Mouse (Mus musculus) CH12.LX (cell line): ENCODE results near the gene Col20a1. TPM values are rescaled to one million over a fixed set of nuclear protein-coding genes. Genes with fewer than 3 reads are reported as not detected.

Source experiments
- DNase-seq: peaks from one replicate; pipeline ENCODE4 v3.0.0-alpha.2; 2013; ENCODE audit errors: extremely low read depth
- H3K27ac ChIP-seq: 2 replicates; pipeline ENCODE4 v1.5.1; 2012; ENCODE audit warnings: low read depth, mild to moderate bottlenecking, control low read depth, moderate library complexity; ENCODE audit not compliant: insufficient read depth
- H3K27me3 ChIP-seq: replicated peaks from 2 replicates; pipeline ENCODE3; 2012; ENCODE audit warnings: inconsistent platforms
- H3K36me3 ChIP-seq, 2 experiments: replicated peaks in 1 of 2; 2 replicates each; pipeline versions ENCODE3 to v1.6.1; 2012; ENCODE audit warnings: inconsistent platforms in 1 of 2, low read length in 1 of 2, mild to moderate bottlenecking in 1 of 2, mixed read lengths in 1 of 2, moderate library complexity in 1 of 2; ENCODE audit not compliant: control insufficient read depth in 1 of 2, insufficient read depth in 1 of 2
- H3K4me1 ChIP-seq, 2 experiments: 2 replicates each; pipeline ENCODE4 v1.6.1; 2012; ENCODE audit warnings: inconsistent platforms in 1 of 2, moderate library complexity in 1 of 2; ENCODE audit not compliant: insufficient read depth in 2 of 2, control insufficient read depth in 1 of 2
- H3K4me2 ChIP-seq: 2 replicates; pipeline ENCODE4 v1.6.1; 2012; ENCODE audit warnings: low read depth, mild to moderate bottlenecking, control low read depth; ENCODE audit not compliant: poor library complexity, insufficient read depth, severe bottlenecking
- H3K4me3 ChIP-seq, 3 experiments: fragments of 150-350 bp in 1 of 3; sonication (generic) in 1 of 3; replicated peaks in 1 of 3; 2 replicates each; pipeline versions ENCODE3 to v1.5.1; 2011 to 2012; ENCODE audit warnings: low read depth in 2 of 3, low read length in 2 of 3, mild to moderate bottlenecking in 2 of 3, moderate library complexity in 2 of 3, control low read depth in 1 of 3, improper control_type of control experiment in 1 of 3, inconsistent platforms in 1 of 3, mixed read lengths in 1 of 3; ENCODE audit not compliant: poor library complexity in 1 of 3
- H3K79me2 ChIP-seq: replicated peaks from 2 replicates; pipeline ENCODE4 v1.6.1; 2012; ENCODE audit warnings: mild to moderate bottlenecking, moderate library complexity; ENCODE audit not compliant: control insufficient read depth, poor library complexity, insufficient read depth, severe bottlenecking; ENCODE audit errors: extremely low read depth
- H3K9ac ChIP-seq: 2 replicates; pipeline ENCODE4 v1.6.1; 2012; ENCODE audit warnings: low read depth, mild to moderate bottlenecking, control low read depth, moderate library complexity; ENCODE audit not compliant: insufficient read depth
- H3K9me3 ChIP-seq: replicated peaks from 2 replicates; pipeline ENCODE3; 2012; ENCODE audit warnings: low read length, inconsistent platforms, mixed read lengths
- BHLHE40 ChIP-seq: IDR thresholded peaks from 2 replicates; pipeline ENCODE4 v1.6.1; 2011; ENCODE audit warnings: mild to moderate bottlenecking, low read depth, low read length, improper control_type of control experiment
- CHD2 ChIP-seq: IDR thresholded peaks from 2 replicates; pipeline ENCODE4 v1.6.1; 2011; ENCODE audit warnings: low read length, improper control_type of control experiment
- CTCF ChIP-seq, 2 experiments: IDR thresholded peaks in 1 of 2; conservative IDR thresholded peaks in 1 of 2; 2 replicates each; pipeline ENCODE4 v1.5.1; 2011 to 2012; ENCODE audit warnings: low read depth in 2 of 2, low read length in 2 of 2, improper control_type of control experiment in 1 of 2, inconsistent platforms in 1 of 2, mild to moderate bottlenecking in 1 of 2, moderate library complexity in 1 of 2
- ELF1 ChIP-seq: IDR thresholded peaks from 2 replicates; pipeline ENCODE4 v1.6.1; 2014; ENCODE audit warnings: low read depth, mild to moderate bottlenecking, inconsistent platforms, low read length, improper control_type of control experiment
- ETS1 ChIP-seq: conservative IDR thresholded peaks from 2 replicates; pipeline ENCODE4 v1.6.1; 2012; ENCODE audit warnings: low read depth, mild to moderate bottlenecking, inconsistent platforms, low read length, improper control_type of control experiment, moderate library complexity
- GABPA ChIP-seq: IDR thresholded peaks from 2 replicates; pipeline ENCODE4 v1.6.1; 2012; ENCODE audit warnings: low read depth, low read length, improper control_type of control experiment, inconsistent platforms; ENCODE audit not compliant: insufficient replicate concordance
- HCFC1 ChIP-seq: IDR thresholded peaks from 2 replicates; pipeline ENCODE4 v1.6.1; 2012; ENCODE audit warnings: low read depth, mild to moderate bottlenecking, inconsistent platforms, low read length, improper control_type of control experiment
- IRF4 ChIP-seq: IDR thresholded peaks from 2 replicates; pipeline ENCODE4 v1.6.1; 2014; ENCODE audit warnings: low read depth, mild to moderate bottlenecking, inconsistent platforms, low read length, improper control_type of control experiment
- JUN ChIP-seq: IDR thresholded peaks from 2 replicates; pipeline ENCODE4 v1.6.1; 2011; ENCODE audit warnings: low read depth, mild to moderate bottlenecking, low read length, improper control_type of control experiment, moderate library complexity; ENCODE audit not compliant: insufficient read depth
- JUND ChIP-seq: conservative IDR thresholded peaks from 2 replicates; pipeline ENCODE4 v1.6.1; 2011; ENCODE audit warnings: low read depth, low read length, improper control_type of control experiment
- MAX ChIP-seq: IDR thresholded peaks from 2 replicates; pipeline ENCODE4 v1.6.1; 2011; ENCODE audit warnings: low read length, improper control_type of control experiment
- MYC ChIP-seq: IDR thresholded peaks from 2 replicates; pipeline ENCODE4 v1.6.1; 2011; ENCODE audit warnings: low read depth, mild to moderate bottlenecking, improper control_type of control experiment, low read length
- NELFE ChIP-seq: IDR thresholded peaks from 2 replicates; pipeline ENCODE4 v1.6.1; 2011; ENCODE audit warnings: low read depth, low read length, improper control_type of control experiment
- NRF1 ChIP-seq: IDR thresholded peaks from 2 replicates; pipeline ENCODE4 v1.6.1; 2014; ENCODE audit warnings: low read depth, mild to moderate bottlenecking, inconsistent platforms, low read length, improper control_type of control experiment, moderate library complexity
- POLR2A ChIP-seq: IDR thresholded peaks from 2 replicates; pipeline ENCODE4 v1.6.1; 2011; ENCODE audit warnings: low read depth, mild to moderate bottlenecking, improper control_type of control experiment, low read length
- UBTF ChIP-seq: IDR thresholded peaks from 2 replicates; pipeline ENCODE4 v1.6.1; 2012; ENCODE audit warnings: low read depth, mild to moderate bottlenecking, inconsistent platforms, low read length, improper control_type of control experiment, moderate library complexity
- USF2 ChIP-seq: conservative IDR thresholded peaks from 2 replicates; pipeline ENCODE4 v1.6.1; 2011; ENCODE audit warnings: low read depth, low read length, improper control_type of control experiment
- ZC3H11A ChIP-seq: IDR thresholded peaks from 2 replicates; pipeline ENCODE4 v1.6.1; 2012; ENCODE audit warnings: low read depth, mild to moderate bottlenecking, inconsistent platforms, low read length, improper control_type of control experiment
- ZKSCAN1 ChIP-seq: IDR thresholded peaks from 2 replicates; pipeline ENCODE4 v1.6.1; 2012; ENCODE audit warnings: low read depth, inconsistent platforms, low read length, improper control_type of control experiment, borderline replicate concordance
- ZMIZ1 ChIP-seq: IDR thresholded peaks from 2 replicates; pipeline ENCODE4 v1.6.1; 2012; ENCODE audit warnings: low read depth, mild to moderate bottlenecking, inconsistent platforms, low read length, improper control_type of control experiment
- dilution Hi-C: fragments of 300-500 bp; cut with MboI; formaldehyde crosslinking; loops from 2 replicates; pipeline ENCODE4 v1.14.3; 2020; ENCODE audit warnings: low sequenced_read_pairs; ENCODE audit not compliant: extremely low pct_unique_long_range_greater_than_20kb, extremely low pct_ligation_motif_present
- in situ Hi-C: fragments of 300-500 bp; cut with MboI; formaldehyde crosslinking; loops from 3 replicates; pipeline ENCODE4 v1.14.3; 2019; ENCODE audit warnings: low sequenced_read_pairs, low pct_ligation_motif_present, low pct_unique_long_range_greater_than_20kb, mixed read lengths
- polyA plus RNA-seq: library from polyadenylated mRNA; unstranded; fragments of >175 nt; gene quantifications from 2 replicates; pipeline ENCODE4 v1.2.1, GENCODE M21; 2012; ENCODE audit warnings: low read depth; ENCODE audit not compliant: insufficient read length
- total RNA-seq, 2 experiments: library from RNA; depleted of rRNA; stranded (reverse); fragments of 300-350 nt in 1 of 2; fragments of >200 nt in 1 of 2; gene quantifications; 2 replicates each; pipeline ENCODE4 v1.2.3; 2012 to 2014

The Col20a1 gene
- total and polyA plus RNA-seq, 3 experiments: 0.52 to 2.2 (median 0.68) TPM

GRCm38 (mm10) chr2:181057341-181057740 lies 71.0 kb downstream of the Col20a1 start:
- DNase-seq: no peak
- no peaks in the 10 kb centered on the region for H3K4me1 ChIP-seq
- no peak for TF ChIP-seq UBTF
- 0 out of 2 replicates have a peak, but pooled peaks have one; percentile 13 for TF ChIP-seq BHLHE40
- H3K4me3 ChIP-seq: no peak overlapping the region
- H3K9me3 ChIP-seq: no peaks in the 10 kb centered on the region
- no peak overlapping the region for H3K4me2 ChIP-seq
- dilution Hi-C loops (no loop called here), in situ Hi-C loops (loop anchor here (5.0 kb wide), 1 partner anchor 60 kb away; no protein-coding TSS in a partner anchor)
- peaks cover 95% of the 10 kb centered on the region for H3K27me3 ChIP-seq
- H3K27ac ChIP-seq: no peak overlapping the region
- no peaks in the 10 kb centered on the region for H3K36me3 ChIP-seq
- H3K9ac ChIP-seq: no peak overlapping the region
- no peaks in the 10 kb centered on the region for H3K79me2 ChIP-seq

GRCm38 (mm10) chr2:181058193-181058592 lies 71.9 kb downstream of the Col20a1 start:
- no peaks in the 10 kb centered on the region for H3K79me2 ChIP-seq
- no peak overlapping the region for H3K4me2 ChIP-seq
- H3K4me1 ChIP-seq: no peaks in the 10 kb centered on the region
- DNase-seq: no peak
- H3K9ac ChIP-seq: no peak overlapping the region
- TF ChIP-seq NRF1 (no peak), ETS1 (no peak), POLR2A (no peak), HCFC1 (no peak), CHD2 (no peak), MYC (no peak), NELFE (no peak), MAX (no peak), JUN (no peak), ZKSCAN1 (no peak), CTCF (conservative IDR thresholded peaks at IDR 0.05 in 1 of 2, IDR thresholded peaks at IDR 0.05 in 1 of 2; ENCODE audit: low read depth in 2 of 2, low read length in 2 of 2) (no peak), ELF1 (no peak), ZC3H11A (no peak), ZMIZ1 (no peak), IRF4 (no peak), USF2 (no peak), GABPA (no peak), JUND (no peak)
- TF ChIP-seq, all 38 proteins: peak for 0
- dilution Hi-C loops: no loop called here
- H3K4me3 ChIP-seq: no peak overlapping the region
- no peaks in the 10 kb centered on the region for H3K9me3 ChIP-seq
- H3K36me3 ChIP-seq: no peaks in the 10 kb centered on the region
- in situ Hi-C loops: loop anchor here (5.0 kb wide), 1 partner anchor 61 kb away; no protein-coding TSS in a partner anchor
- peaks cover 93% of the 10 kb centered on the region for H3K27me3 ChIP-seq
- H3K27ac ChIP-seq: no peak overlapping the region
